Comparison of ENCODE assay signal across 11 mouse cellular contexts in genomic region chr9:61537316-61538189, GRCm38 (mm10).
A peak's percentile ranks its signal among the peaks of the same experiment; 100 is the strongest.
DNase-seq lines count a peak whose midpoint lies in the region; ATAC-seq lines count a peak whose summit lies in the region.
"Had no signal": no experiment of that assay in that cellular context is flagged by ENCODE, and none has a peak within 500 bp of the region (broad histone marks: within the 10 kb centered on the region; RNA-seq: fewer than 3 reads in every experiment).

No protein-coding gene starts in this region.

- no peak overlapping the region for H3K4me2 ChIP-seq in hindbrain, embryonic 11.5 days (replicated peaks; ENCODE audit: low read depth, low read length)
- H3K4me2 ChIP-seq in midbrain, embryonic 11.5 days, result peak overlapping the region; percentile 32
- no peak overlapping the region for H3K4me2 ChIP-seq in kidney, embryonic 14.5 days (replicated peaks; ENCODE audit: low read depth, low read length)

- no peaks in the 10 kb centered on the region for H3K36me3 ChIP-seq in hindbrain, embryonic 11.5 days (ENCODE audit: control insufficient read depth, insufficient read depth, low read length)
- H3K36me3 ChIP-seq in midbrain, embryonic 11.5 days (ENCODE audit: control insufficient read depth, insufficient read depth, low read length), result no peaks in the 10 kb centered on the region
- H3K36me3 ChIP-seq in kidney, embryonic 14.5 days (ENCODE audit: control insufficient read depth, insufficient read depth, low read length), result no peaks in the 10 kb centered on the region

- H3K4me3 ChIP-seq in hindbrain, embryonic 11.5 days (ENCODE audit: low read depth, low read length), result no peak overlapping the region
- no peak overlapping the region for H3K4me3 ChIP-seq in midbrain, embryonic 11.5 days (ENCODE audit: low read depth, low read length)
- no peak overlapping the region for H3K4me3 ChIP-seq in kidney, embryonic 14.5 days (ENCODE audit: low read length)

- no peak overlapping the region for H3K9ac ChIP-seq in hindbrain, embryonic 11.5 days (ENCODE audit: low read depth, low read length)
- H3K9ac ChIP-seq in midbrain, embryonic 11.5 days (ENCODE audit: low read length), result no peak overlapping the region
- H3K9ac ChIP-seq in kidney, embryonic 14.5 days (ENCODE audit: low read depth, low read length), result no peak overlapping the region

- no peaks in the 10 kb centered on the region for H3K9me3 ChIP-seq in hindbrain, embryonic 11.5 days (ENCODE audit: control insufficient read depth, low read length)
- H3K9me3 ChIP-seq in midbrain, embryonic 11.5 days (ENCODE audit: control insufficient read depth, low read length), result no peaks in the 10 kb centered on the region; the same call in 1 of the 2 replicates
- H3K9me3 ChIP-seq in kidney, embryonic 14.5 days (ENCODE audit: control insufficient read depth, low read length), result peaks cover 7% of the 10 kb centered on the region; the same call in 1 of the 2 replicates

- whole genome bisulfite sequencing in hindbrain, embryonic 11.5 days, result 18% methylated on average over 17 of the region's 22 CpGs
- 10% methylated on average over 18 of the region's 22 CpGs for WGBS in midbrain, embryonic 11.5 days
- 16% methylated on average over 15 of the region's 22 CpGs for WGBS in kidney, embryonic 14.5 days

- no peaks in the 10 kb centered on the region for H3K27me3 ChIP-seq in hindbrain, embryonic 11.5 days (ENCODE audit: control insufficient read depth, insufficient read depth, low read length)
- H3K27me3 ChIP-seq in midbrain, embryonic 11.5 days (ENCODE audit: control insufficient read depth, insufficient read depth, low read length), result no peaks in the 10 kb centered on the region
- no peaks in the 10 kb centered on the region for H3K27me3 ChIP-seq in kidney, embryonic 14.5 days (ENCODE audit: control insufficient read depth, insufficient read depth, low read length)

- no peaks in the 10 kb centered on the region; the same call in 1 of the 2 replicates for H3K4me1 ChIP-seq in hindbrain, embryonic 11.5 days (replicated peaks; ENCODE audit: control insufficient read depth, insufficient read depth, low read length)
- peaks cover 8% of the 10 kb centered on the region for H3K4me1 ChIP-seq in midbrain, embryonic 11.5 days (ENCODE audit: control insufficient read depth, insufficient read depth, low read length)
- H3K4me1 ChIP-seq in kidney, embryonic 14.5 days (ENCODE audit: control insufficient read depth, insufficient read depth, low read length), result no peaks in the 10 kb centered on the region

- no peak for ATAC-seq in hindbrain, embryonic 11.5 days (ENCODE audit: low FRiP score)
- no peak for ATAC-seq in midbrain, embryonic 11.5 days (ENCODE audit: low FRiP score)
- ATAC-seq in kidney, embryonic 14.5 days (ENCODE audit: low FRiP score, low TSS enrichment), result no peak

- H3K27ac ChIP-seq in hindbrain, embryonic 11.5 days (ENCODE audit: low read depth, low read length), result no peak overlapping the region
- H3K27ac ChIP-seq in midbrain, embryonic 11.5 days (ENCODE audit: low read depth, low read length), result peak overlapping the region; percentile 20; the same call in 1 of the 2 replicates
- no peak overlapping the region for H3K27ac ChIP-seq in kidney, embryonic 14.5 days (ENCODE audit: low read depth, low read length)

- DNase-seq in ZHBTc4 (ENCODE audit: low read depth, low spot score), result peak; percentile 28
- DNase-seq in embryo, embryonic 11 days, result peak; percentile 75
- peak; percentile 43 for DNase-seq in hindbrain, embryonic 11.5 days (ENCODE audit: low spot score)
- no peak for DNase-seq in midbrain, embryonic 11.5 days (ENCODE audit: low spot score, missing footprints)
- no peak for DNase-seq in urinary bladder, postnatal 10 days (ENCODE audit: low spot score)
- no peak for DNase-seq in adrenal gland, adult 2 months
- DNase-seq in urinary bladder, postnatal 14 days (ENCODE audit: low spot score), result no peak
- DNase-seq: kidney, adult 8-10 months; lung, postnatal 14 days; thymus, postnatal 4 days had no signal

Comparison
In these comparisons a context has a peak if more than half of its experiments do, and no peak if none do; other contexts are left out.
1. DNase-seq: peak in ZHBTc4 (single experiment), embryo, embryonic 11 days (single experiment) and hindbrain, embryonic 11.5 days (single experiment); none in midbrain, embryonic 11.5 days (single experiment), urinary bladder, postnatal 10 days (single experiment), adrenal gland, adult 2 months (single experiment) and urinary bladder, postnatal 14 days (single experiment).